Mouse (Mus musculus): ENCODE results near the gene Rbmxl1. TPM values are rescaled to one million over a fixed set of nuclear protein-coding genes. Genes with fewer than 3 reads are reported as not detected.
"Not testable (repeated sequence)": the region's sequence is repeated elsewhere in the genome, so short reads cannot be mapped to it uniquely, and the experiment has no call there.

The Rbmxl1 gene
- polyA plus RNA-seq, 1 experiment = 22.2 TPM

- Histone ChIP-seq H3K4me1 (ENCODE audit: control insufficient read depth, insufficient read depth, insufficient read length) (no peaks in the 10 kb centered on the region), H3K36me3 (ENCODE audit: control insufficient read depth, insufficient read depth, low read length) (peaks cover 4% of the 10 kb centered on the region; the same call in 1 of the 2 replicates), H3K27me3 (ENCODE audit: control insufficient read depth, insufficient read depth, low read length) (no peaks in the 10 kb centered on the region), H3K4me3 (ENCODE audit: extremely low read depth, insufficient read depth, insufficient read length) (no peak overlapping the region), H3K27ac (ENCODE audit: insufficient read depth, low read length) (no peak overlapping the region)
- no peak for DNase-seq (ENCODE audit: low read depth in 1 of 2, low spot score in 2 of 2)
- WGBS = 73% methylated on average over 2 of the region's 2 CpGs
- TF ChIP-seq POLR2A (IDR thresholded peaks at IDR 0.05; ENCODE audit: low read depth, low read length) = no peak
- no peak for TF ChIP-seq CTCF (IDR thresholded peaks at IDR 0.05; ENCODE audit: extremely low read depth, insufficient read depth, insufficient read length, insufficient replicate concordance)
These were observed 35.8 kb upstream of the Rbmxl1 start for GRCm38 (mm10) chr8:78544545-78544944.

DNA sequence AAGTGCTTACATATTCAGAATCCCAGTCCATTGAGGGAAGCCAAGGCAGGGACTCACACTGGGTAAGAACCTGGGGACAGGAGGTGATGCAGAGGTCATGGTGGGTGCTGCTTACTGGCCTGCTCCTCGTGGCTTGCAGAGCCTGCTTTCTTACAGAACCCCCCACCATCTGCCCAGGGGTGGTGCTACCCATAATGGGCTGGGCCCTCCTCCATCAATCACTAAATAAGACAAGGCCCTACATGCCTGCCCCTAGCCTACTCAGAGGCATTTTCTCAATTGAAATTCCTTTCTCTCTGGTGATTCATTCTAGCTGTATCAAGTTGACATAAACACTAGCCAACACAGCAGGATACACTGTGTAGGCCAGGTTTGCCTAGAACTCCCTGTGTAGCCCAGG is 34.9 kb upstream of the Rbmxl1 start:
- no peak for DNase-seq (ENCODE audit: low read depth in 1 of 2, low spot score in 2 of 2)
- Histone ChIP-seq H3K27ac (ENCODE audit: insufficient read depth, low read length) (no peak overlapping the region), H3K36me3 (ENCODE audit: control insufficient read depth, insufficient read depth, low read length) (peaks cover 4% of the 10 kb centered on the region), H3K4me3 (ENCODE audit: extremely low read depth, insufficient read depth, insufficient read length) (no peak overlapping the region), H3K27me3 (ENCODE audit: control insufficient read depth, insufficient read depth, low read length) (no peaks in the 10 kb centered on the region), H3K4me1 (ENCODE audit: control insufficient read depth, insufficient read depth, insufficient read length) (no peaks in the 10 kb centered on the region)
- WGBS = 68% methylated on average over 1 of the region's 1 CpGs
- TF ChIP-seq POLR2A (IDR thresholded peaks at IDR 0.05; ENCODE audit: low read depth, low read length) = no peak
- TF ChIP-seq CTCF (IDR thresholded peaks at IDR 0.05; ENCODE audit: extremely low read depth, insufficient read depth, insufficient read length, insufficient replicate concordance) = no peak

- H3K27me3 ChIP-seq (ENCODE audit: control insufficient read depth, insufficient read depth, low read length); H3K36me3 ChIP-seq (ENCODE audit: control insufficient read depth, insufficient read depth, low read length); H3K4me1 ChIP-seq (ENCODE audit: control insufficient read depth, insufficient read depth, insufficient read length); DNase-seq (ENCODE audit: low read depth in 1 of 2, low spot score in 2 of 2); H3K27ac ChIP-seq (ENCODE audit: insufficient read depth, low read length); H3K4me3 ChIP-seq (ENCODE audit: extremely low read depth, insufficient read depth, insufficient read length): not testable (repeated sequence)
- 89% methylated on average over 4 of the region's 6 CpGs for WGBS
These were observed 34.0 kb upstream of the Rbmxl1 start for GRCm38 (mm10) chr8:78542670-78543069.

DNA sequence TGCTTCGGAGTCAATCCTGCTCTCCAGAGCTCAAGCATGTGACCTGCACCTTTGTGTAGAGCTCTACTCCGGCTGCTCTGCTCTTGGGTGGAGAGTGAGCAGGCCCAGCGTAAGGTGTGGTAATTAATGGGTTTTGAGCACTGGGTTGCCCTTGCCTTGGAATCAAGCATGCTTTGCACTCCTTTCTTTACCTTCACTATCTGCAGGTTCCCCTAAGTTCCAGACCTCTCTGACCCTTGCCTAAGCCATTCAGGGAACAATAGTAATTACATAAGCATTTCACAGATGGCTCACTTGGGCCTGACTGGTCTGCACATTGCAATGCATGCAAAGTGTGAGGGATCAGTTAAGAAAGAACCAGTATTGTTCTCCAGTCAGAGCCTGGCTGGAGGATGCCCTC is 29.1 kb upstream of the Rbmxl1 start:
- no peak for DNase-seq (ENCODE audit: low read depth in 1 of 2, low spot score in 2 of 2)
- no peak overlapping the region for H3K4me3 ChIP-seq (ENCODE audit: extremely low read depth, insufficient read depth, insufficient read length)
- peaks cover 5% of the 10 kb centered on the region for H3K36me3 ChIP-seq (ENCODE audit: control insufficient read depth, insufficient read depth, low read length)
- H3K4me1 ChIP-seq (ENCODE audit: control insufficient read depth, insufficient read depth, insufficient read length) = no peaks in the 10 kb centered on the region
- no peaks in the 10 kb centered on the region for H3K27me3 ChIP-seq (ENCODE audit: control insufficient read depth, insufficient read depth, low read length)
- no peak for TF ChIP-seq POLR2A (IDR thresholded peaks at IDR 0.05; ENCODE audit: low read depth, low read length)
- no peak for TF ChIP-seq CTCF (IDR thresholded peaks at IDR 0.05; ENCODE audit: extremely low read depth, insufficient read depth, insufficient read length, insufficient replicate concordance)
- no peak overlapping the region for H3K27ac ChIP-seq (ENCODE audit: insufficient read depth, low read length)
- 95% methylated on average over 3 of the region's 3 CpGs for WGBS

DNA sequence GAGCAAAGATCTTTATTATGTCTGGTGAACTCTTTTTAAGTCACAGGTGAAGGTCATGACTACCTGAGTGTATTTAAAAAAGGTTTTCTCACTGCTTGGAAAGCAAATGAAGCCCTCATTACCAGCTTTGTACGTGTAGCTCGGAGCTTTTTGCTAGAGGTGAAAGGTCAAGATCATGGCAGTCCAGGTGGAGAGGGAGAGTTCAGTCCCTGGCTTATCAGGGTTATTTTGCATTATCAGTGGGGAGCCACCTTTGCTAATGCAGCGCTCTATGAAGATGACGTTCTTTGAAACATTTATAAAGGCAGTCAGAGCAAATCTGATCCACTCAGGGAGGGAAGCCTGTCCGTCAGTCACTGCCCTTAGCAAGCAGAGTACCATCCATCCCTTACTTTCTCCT is 28.0 kb upstream of the Rbmxl1 start:
- no peak for DNase-seq (ENCODE audit: low read depth in 1 of 2, low spot score in 2 of 2)
- Histone ChIP-seq H3K27ac (ENCODE audit: insufficient read depth, low read length) (no peak overlapping the region), H3K27me3 (ENCODE audit: control insufficient read depth, insufficient read depth, low read length) (no peaks in the 10 kb centered on the region), H3K4me3 (ENCODE audit: extremely low read depth, insufficient read depth, insufficient read length) (no peak overlapping the region), H3K36me3 (ENCODE audit: control insufficient read depth, insufficient read depth, low read length) (peaks cover 8% of the 10 kb centered on the region), H3K4me1 (ENCODE audit: control insufficient read depth, insufficient read depth, insufficient read length) (no peaks in the 10 kb centered on the region)
- TF ChIP-seq POLR2A (IDR thresholded peaks at IDR 0.05; ENCODE audit: low read depth, low read length) (no peak), CTCF (IDR thresholded peaks at IDR 0.05; ENCODE audit: extremely low read depth, insufficient read depth, insufficient read length, insufficient replicate concordance) (no peak)
- WGBS = 95% methylated on average over 5 of the region's 5 CpGs

GRCm38 (mm10) chr8:78533981-78534380 is 25.3 kb upstream of the Rbmxl1 start:
- WGBS = 94% methylated on average over 6 of the region's 6 CpGs
- H3K27ac ChIP-seq (ENCODE audit: insufficient read depth, low read length) = no peak overlapping the region
- H3K36me3 ChIP-seq (ENCODE audit: control insufficient read depth, insufficient read depth, low read length) = peaks cover 11% of the 10 kb centered on the region
- no peaks in the 10 kb centered on the region for H3K4me1 ChIP-seq (ENCODE audit: control insufficient read depth, insufficient read depth, insufficient read length)
- H3K4me3 ChIP-seq (ENCODE audit: extremely low read depth, insufficient read depth, insufficient read length) = no peak overlapping the region
- no peaks in the 10 kb centered on the region for H3K27me3 ChIP-seq (ENCODE audit: control insufficient read depth, insufficient read depth, low read length)
- TF ChIP-seq CTCF (IDR thresholded peaks at IDR 0.05; ENCODE audit: extremely low read depth, insufficient read depth, insufficient read length, insufficient replicate concordance) (no peak), POLR2A (IDR thresholded peaks at IDR 0.05; ENCODE audit: low read depth, low read length) (no peak)
- DNase-seq (ENCODE audit: low read depth in 1 of 2, low spot score in 2 of 2) = no peak

- peaks cover 5% of the 10 kb centered on the region for H3K36me3 ChIP-seq (ENCODE audit: control insufficient read depth, insufficient read depth, low read length)
- H3K27ac ChIP-seq (ENCODE audit: insufficient read depth, low read length) = no peak overlapping the region
- no peaks in the 10 kb centered on the region for H3K27me3 ChIP-seq (ENCODE audit: control insufficient read depth, insufficient read depth, low read length)
- DNase-seq (ENCODE audit: low read depth in 1 of 2, low spot score in 2 of 2) = no peak
- no peaks in the 10 kb centered on the region; the same call in 1 of the 2 replicates for H3K4me1 ChIP-seq (ENCODE audit: control insufficient read depth, insufficient read depth, insufficient read length)
- WGBS = 80% methylated on average over 3 of the region's 3 CpGs
- TF ChIP-seq CTCF (IDR thresholded peaks at IDR 0.05; ENCODE audit: extremely low read depth, insufficient read depth, insufficient read length, insufficient replicate concordance) (no peak), POLR2A (IDR thresholded peaks at IDR 0.05; ENCODE audit: low read depth, low read length) (no peak)
- H3K4me3 ChIP-seq (ENCODE audit: extremely low read depth, insufficient read depth, insufficient read length) = no peak overlapping the region
These were observed 6.4 kb upstream of the Rbmxl1 start for GRCm38 (mm10) chr8:78515132-78515531.

Measured in spleen, adult 2 months (tissue).